Comparison of ENCODE assay signal across 18 mouse cellular contexts in the genomic region with DNA sequence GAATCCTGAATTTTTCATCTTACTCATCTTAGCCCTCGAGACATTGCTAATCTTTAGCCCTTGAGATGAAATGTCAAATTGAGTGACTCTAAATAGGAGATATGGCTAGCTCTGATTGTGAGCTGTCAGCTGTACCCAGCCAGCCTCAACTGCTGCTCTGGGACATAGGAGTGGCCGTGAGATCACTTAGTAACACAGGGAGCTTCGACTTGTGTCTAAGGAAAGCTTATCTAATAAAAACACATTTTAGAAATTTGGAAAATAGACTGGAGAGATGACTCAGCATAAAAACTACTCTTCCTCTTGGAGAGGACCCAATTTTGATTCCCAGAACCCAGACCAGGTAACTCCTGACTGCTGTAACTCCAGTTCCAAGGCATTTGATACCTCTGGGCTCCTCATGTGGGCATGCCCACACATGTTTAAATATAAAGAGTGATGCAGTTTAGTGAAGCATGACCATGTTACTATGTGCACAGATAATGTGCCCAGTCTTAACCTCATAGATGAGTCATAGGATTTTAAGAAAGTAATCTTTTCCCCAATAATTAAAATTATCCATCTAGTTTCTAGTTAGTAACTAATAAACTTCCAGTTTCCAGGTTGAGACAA.
DNase-seq lines count a peak whose midpoint lies in the region; ATAC-seq and TF ChIP-seq lines count a peak whose summit lies in the region.
"Had no signal": no experiment of that assay in that cellular context is flagged by ENCODE, and none has a peak within 500 bp of the region (broad histone marks: within the 10 kb centered on the region; RNA-seq: fewer than 3 reads in every experiment).

No protein-coding gene starts in this region.

- peaks cover 7% of the 10 kb centered on the region for H3K4me1 ChIP-seq in heart, embryonic 13.5 days
- H3K4me1 ChIP-seq in G1E (ENCODE audit: insufficient read depth, low read depth, low read length), result peaks cover 32% of the 10 kb centered on the region
- H3K4me1 ChIP-seq: forebrain, embryonic 15.5 days had no signal

- ATAC-seq in heart, embryonic 13.5 days (ENCODE audit: extremely low read depth, insufficient number of reproducible peaks, low FRiP score, low TSS enrichment), result peak; percentile 54; the same call in 1 of the 2 replicates
- ATAC-seq in G1E (ENCODE audit: extremely low read depth, insufficient number of reproducible peaks, low FRiP score, poor library complexity, severe bottlenecking), result peak; percentile 80
- ATAC-seq in erythroblast, adult 5-6 weeks (replicated peaks; ENCODE audit: low FRiP score, poor library complexity, severe bottlenecking), result peak; percentile 94
- 0 out of 2 replicates have a peak, but pooled peaks have one; percentile 30 for ATAC-seq in megakaryocyte, adult 5-6 weeks (ENCODE audit: poor library complexity, severe bottlenecking)
- ATAC-seq in cerebellum, adult (ENCODE audit: insufficient number of reproducible peaks, low FRiP score, low TSS enrichment), result no peak
- ATAC-seq: forebrain, embryonic 15.5 days; Patski had no signal

- H3K9me3 ChIP-seq in heart, embryonic 13.5 days, result no peaks in the 10 kb centered on the region
- no peaks in the 10 kb centered on the region for H3K9me3 ChIP-seq in G1E (replicated peaks)
- H3K9me3 ChIP-seq: forebrain, embryonic 15.5 days had no signal

- H3K27ac ChIP-seq in heart, embryonic 13.5 days (replicated peaks), result no peak overlapping the region
- H3K27ac ChIP-seq: forebrain, embryonic 15.5 days; heart, adult 2 months; kidney, postnatal 0 days had no signal

- 39% methylated on average over 3 of the region's 3 CpGs for WGBS in heart, embryonic 13.5 days

- no peak overlapping the region for H3K9ac ChIP-seq in heart, embryonic 13.5 days
- H3K9ac ChIP-seq: forebrain, embryonic 15.5 days had no signal

- no peaks in the 10 kb centered on the region for H3K27me3 ChIP-seq in heart, embryonic 13.5 days (replicated peaks)
- no peaks in the 10 kb centered on the region for H3K27me3 ChIP-seq in G1E (ENCODE audit: insufficient read depth, low read length)
- H3K27me3 ChIP-seq: forebrain, embryonic 15.5 days; Patski had no signal

- DNase-seq in heart, adult 8-10 months (ENCODE audit: low spot score), result no peak
- peak; percentile 30 for DNase-seq in G1E (ENCODE audit: low spot score)
- no peak for DNase-seq in layer of hippocampus, adult 9-11 months
- no peak for DNase-seq in B cell, adult 2 months
- DNase-seq: cerebellum, postnatal 14 days; heart, adult 2 months; heart, postnatal 36 days; lung, adult 2 months; right cerebral cortex, postnatal 14 days; thymus, postnatal 36 days had no signal

- H3K4me3 ChIP-seq in heart, embryonic 13.5 days, result no peak overlapping the region
- H3K4me3 ChIP-seq in G1E (ENCODE audit: low read depth, low read length), result no peak overlapping the region
- H3K4me3 ChIP-seq: forebrain, embryonic 15.5 days; heart, adult 2 months; myocyte had no signal

- no peak for TF ChIP-seq CTCF in G1E (IDR thresholded peaks at IDR 0.05; ENCODE audit: low read depth, low read length)

- peaks cover 30% of the 10 kb centered on the region for H3K36me3 ChIP-seq in heart, embryonic 13.5 days
- H3K36me3 ChIP-seq in G1E (replicated peaks), result peaks cover 51% of the 10 kb centered on the region
- H3K36me3 ChIP-seq: forebrain, embryonic 15.5 days had no signal

- H3K4me2 ChIP-seq in heart, embryonic 13.5 days, result no peak overlapping the region
- H3K4me2 ChIP-seq: forebrain, embryonic 15.5 days had no signal
